Mouse (Mus musculus) thymus, postnatal 14 days (tissue): ENCODE measurements around the gene Kcnk12.

ENCODE experiments used
- DNase-seq: peaks from one replicate; pipeline ENCODE4 v3.0.0; 2021

Kcnk12 gene

DNA sequence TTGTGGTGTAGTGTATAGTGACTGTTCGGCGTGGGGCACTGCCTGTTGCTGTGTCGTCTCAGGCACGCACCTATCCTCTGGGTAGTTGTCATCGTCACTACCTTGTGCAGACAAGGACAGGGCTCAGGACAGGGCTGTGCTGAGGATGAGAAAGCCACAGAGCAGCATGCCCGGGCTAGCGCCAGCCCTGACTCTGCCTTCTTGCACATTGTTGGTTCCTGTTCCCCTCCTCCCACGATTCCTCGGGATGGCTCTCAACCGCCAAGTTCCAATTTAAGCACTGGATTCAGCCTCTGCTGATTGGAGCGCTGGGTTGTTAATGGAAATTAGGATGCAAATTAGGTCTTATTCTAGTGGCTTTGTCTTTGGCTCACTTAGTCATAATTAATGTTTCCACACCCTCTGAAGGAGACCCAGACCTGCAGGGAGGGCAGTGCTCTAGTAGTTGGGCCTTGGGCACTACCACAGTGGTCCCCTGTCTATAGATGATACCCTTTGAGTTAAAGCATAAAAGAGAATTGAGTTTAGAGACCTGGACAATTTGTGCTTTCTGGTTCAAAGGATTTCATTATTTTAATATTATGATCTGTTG lies 101.8 kb downstream of the Kcnk12 start:
- DNase-seq: no peak
